Mouse (Mus musculus) layer of hippocampus, postnatal 36 days (tissue): ENCODE data around the gene Nrxn1. TPM values are rescaled to one million over a fixed set of nuclear protein-coding genes. Genes with fewer than 3 reads are reported as not detected.

ENCODE experiments used
- DNase-seq, 2 experiments: peaks; one replicate each; pipeline ENCODE4 v3.0.0; 2022
- total RNA-seq, 2 experiments: library from RNA; stranded (reverse); gene quantifications; 2 replicates each; pipeline ENCODE4 v1.2.3; 2021

Gene Nrxn1
- total RNA-seq, 2 experiments from 2014 or later: 431 to 444 TPM

DNA sequence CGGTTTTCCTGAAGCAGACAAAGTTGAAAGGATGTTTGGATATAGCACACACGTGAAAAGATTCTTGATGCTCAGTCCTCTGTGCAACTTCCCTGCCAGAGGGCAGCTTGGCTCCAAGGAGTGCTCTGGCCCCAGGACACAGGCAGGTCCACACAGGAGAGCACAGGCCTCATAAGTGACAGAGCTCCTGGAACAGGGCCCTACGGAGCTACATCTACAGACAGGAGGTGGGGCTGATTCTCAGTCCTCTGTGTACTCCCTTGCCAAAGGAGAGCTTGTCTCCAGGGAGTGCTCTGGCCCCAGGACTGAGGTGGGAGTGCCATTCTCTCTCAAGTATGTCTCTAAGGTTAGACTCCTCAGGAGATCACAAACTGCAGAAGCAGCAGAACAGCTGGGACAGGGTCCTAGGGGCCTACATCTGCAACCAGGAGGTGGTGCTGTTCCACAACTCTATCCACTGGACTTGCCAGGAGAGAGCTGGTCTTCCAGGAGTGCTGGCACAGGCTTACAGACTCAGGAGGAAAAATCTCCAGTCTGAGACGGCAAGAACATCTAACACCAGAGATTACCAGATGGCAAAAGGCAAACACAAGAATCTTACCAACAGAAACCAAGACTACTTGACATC lies 129.9 kb downstream of the Nrxn1 start:
- no peak for DNase-seq

DNA sequence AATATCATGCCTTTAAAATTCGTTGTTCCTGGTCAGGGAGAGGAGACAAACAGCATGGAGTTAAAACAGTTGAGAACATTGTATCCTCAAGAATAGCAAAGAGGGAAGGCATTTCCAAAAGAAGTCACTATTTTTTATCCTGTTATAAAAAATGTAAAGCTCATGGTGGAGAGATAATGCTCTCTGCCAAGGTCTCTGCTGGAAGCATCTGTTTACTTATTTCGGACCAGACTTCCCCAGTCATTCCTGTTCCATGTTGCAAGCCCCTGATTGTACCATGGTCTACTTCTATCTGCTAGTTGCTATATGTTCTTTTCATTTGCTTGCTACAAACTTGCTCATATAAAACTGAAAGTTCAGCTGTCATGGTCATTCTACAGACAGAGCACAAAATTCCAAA lies 137.7 kb downstream of the Nrxn1 start:
- no peak for DNase-seq

GRCm38 (mm10) chr17:90934929-90935328 lies 157.9 kb downstream of the Nrxn1 start:
- DNase-seq: no peak

- no peak for DNase-seq
These were observed 179.6 kb downstream of the Nrxn1 start for GRCm38 (mm10) chr17:90913320-90913719.

- no peak for DNase-seq
These were observed 180.1 kb downstream of the Nrxn1 start for GRCm38 (mm10) chr17:90912746-90913145.

DNA sequence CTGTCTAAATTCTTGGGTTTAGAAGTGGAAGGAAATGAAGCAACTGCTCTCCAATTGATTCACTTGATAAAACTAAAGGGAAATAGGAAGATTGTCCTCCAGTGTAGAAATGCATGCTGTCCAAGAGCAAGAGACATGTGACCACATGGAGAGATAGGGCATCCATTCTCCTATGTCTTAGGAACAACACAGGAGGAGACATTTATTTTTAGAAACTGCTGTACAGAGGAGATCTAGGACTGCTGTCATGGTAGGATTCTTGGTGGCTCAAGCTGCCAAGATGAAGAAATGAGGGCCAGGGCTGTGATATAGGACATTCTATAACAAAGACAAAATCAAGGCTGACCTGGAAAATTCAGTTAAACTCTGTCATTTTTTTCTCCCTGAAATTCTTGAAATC lies 180.5 kb downstream of the Nrxn1 start:
- DNase-seq: no peak

DNA sequence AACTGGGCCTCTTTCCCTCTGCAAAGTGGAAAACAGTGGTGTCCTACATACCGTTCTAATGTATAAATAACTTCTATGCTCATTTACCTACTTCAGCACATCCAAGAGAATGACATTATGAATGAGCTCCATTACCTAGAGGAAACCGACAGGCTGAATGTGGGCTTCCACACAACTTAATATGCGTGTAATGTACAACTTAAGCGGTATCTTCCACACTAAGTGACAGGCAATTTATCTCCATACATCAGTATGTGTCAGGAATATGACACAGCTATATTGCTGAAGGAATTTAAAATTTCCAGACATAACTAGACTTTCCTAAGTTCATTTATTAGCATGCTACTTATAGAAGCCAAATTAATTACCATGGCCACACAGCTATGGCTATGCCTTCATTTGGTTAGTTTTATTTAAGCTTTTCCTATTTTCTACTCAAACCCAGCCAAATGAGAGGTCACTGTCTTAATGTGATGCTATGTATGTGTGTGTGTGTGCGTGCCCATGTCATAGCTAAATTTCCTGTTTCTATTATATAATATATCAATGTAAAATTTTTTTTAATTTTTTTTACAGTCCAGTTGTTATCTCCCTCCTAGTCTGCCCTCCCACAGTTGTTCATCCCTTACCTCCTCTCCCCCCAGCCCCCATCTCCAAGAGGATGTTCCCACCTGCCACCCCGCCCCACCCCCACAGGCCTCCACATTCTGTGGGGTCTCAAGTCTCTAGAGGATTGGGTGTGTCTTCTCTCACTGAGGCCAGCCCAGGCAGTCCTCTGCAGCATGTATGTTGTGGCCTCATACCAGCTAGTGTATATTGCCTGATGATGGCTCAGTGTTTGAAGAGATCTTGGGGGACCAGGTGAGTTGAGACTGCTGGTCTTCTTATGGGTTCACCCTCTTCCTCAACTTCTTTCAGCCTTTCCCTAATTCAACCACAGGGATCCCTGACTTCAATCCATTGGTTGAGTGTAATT lies 186.5 kb downstream of the Nrxn1 start:
- no peak for DNase-seq

- no peak for DNase-seq
These were observed 187.7 kb downstream of the Nrxn1 start for GRCm38 (mm10) chr17:90905143-90905542.

GRCm38 (mm10) chr17:90892327-90893259 lies 200.3 kb downstream of the Nrxn1 start:
- DNase-seq: peak; percentile 37 to 43

DNA sequence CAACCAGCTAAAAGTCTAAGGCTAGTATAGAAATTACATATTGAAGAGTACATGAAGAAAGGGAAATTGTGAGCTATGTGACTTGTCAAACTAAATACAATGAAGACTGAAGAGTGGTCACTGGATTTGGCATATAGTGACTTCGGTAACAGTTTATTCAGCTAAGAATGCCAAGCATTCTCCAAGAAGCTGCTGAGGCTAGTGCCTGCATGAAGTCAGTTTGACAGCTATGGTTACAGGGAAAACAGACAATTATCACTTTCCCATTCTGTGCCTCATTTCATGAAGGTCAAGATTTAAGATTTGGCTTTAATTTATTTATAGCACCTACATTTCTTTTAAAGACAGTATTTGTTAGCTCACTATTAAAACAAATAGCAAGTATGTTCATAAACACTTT lies 201.2 kb downstream of the Nrxn1 start:
- DNase-seq: no peak

DNA sequence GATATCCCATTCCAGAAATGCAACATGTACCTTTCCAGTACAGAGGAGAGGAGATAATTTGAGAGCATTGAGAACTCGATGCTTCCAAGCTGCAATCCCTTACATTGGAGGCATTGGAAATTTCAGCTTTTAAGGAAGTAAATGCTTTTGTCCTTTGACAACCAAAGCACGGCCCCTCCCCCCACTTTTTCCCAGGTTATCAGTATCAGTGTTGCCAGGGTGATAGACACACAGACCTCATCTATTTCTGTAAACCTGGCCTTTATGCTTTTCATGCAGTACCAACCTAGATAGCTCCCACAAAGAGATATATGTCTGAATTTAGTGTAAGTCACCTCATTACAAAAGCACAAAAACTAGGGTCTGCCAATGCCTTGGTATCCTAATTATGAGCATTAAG lies 235.6 kb downstream of the Nrxn1 start:
- no peak for DNase-seq

- no peak for DNase-seq
These were observed 249.0 kb downstream of the Nrxn1 start for GRCm38 (mm10) chr17:90843876-90844275.

GRCm38 (mm10) chr17:90843072-90843611 lies 249.7 kb downstream of the Nrxn1 start:
- DNase-seq: no peak

GRCm38 (mm10) chr17:90837022-90837414 lies 255.9 kb downstream of the Nrxn1 start:
- DNase-seq: no peak

GRCm38 (mm10) chr17:90836154-90837021 lies 256.5 kb downstream of the Nrxn1 start:
- no peak for DNase-seq

- DNase-seq: no peak
These were observed 274.5 kb downstream of the Nrxn1 start for GRCm38 (mm10) chr17:90818340-90818739.

DNA sequence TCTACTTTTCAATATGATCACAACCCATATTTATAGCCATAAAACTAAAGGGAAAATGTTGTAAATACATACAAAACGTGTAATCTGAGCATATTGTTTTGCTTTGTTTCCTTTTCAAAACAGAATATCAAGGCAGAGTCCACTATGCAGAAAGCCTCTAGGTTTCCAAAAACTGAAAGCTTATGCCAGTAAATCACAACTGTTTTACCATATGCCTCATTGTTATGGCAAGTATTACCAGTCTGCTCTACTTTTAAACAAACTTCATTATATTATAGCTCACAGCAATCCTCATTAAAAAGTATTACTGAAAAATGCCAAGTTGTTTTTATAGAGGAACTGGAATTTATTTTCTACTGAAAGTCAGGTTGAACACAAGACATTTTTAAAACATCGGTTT lies 275.0 kb downstream of the Nrxn1 start:
- DNase-seq: no peak

- DNase-seq: no peak
These were observed 277.6 kb downstream of the Nrxn1 start for GRCm38 (mm10) chr17:90815306-90815705.

GRCm38 (mm10) chr17:90813760-90814159 lies 279.1 kb downstream of the Nrxn1 start:
- no peak for DNase-seq

- no peak for DNase-seq
These were observed 280.4 kb downstream of the Nrxn1 start for GRCm38 (mm10) chr17:90812485-90812884.
